Mouse (Mus musculus): ENCODE results near the gene Ppp1r2. TPM values are rescaled to one million over a fixed set of nuclear protein-coding genes. Genes with fewer than 3 reads are reported as not detected.

The Ppp1r2 gene
- total RNA-seq, 2 experiments from 2014 or later, result 92.8 to 107 TPM

- DNase-seq (ENCODE audit: extremely low spot score in 1 of 2, low spot score in 2 of 2), result no peak
- intact Hi-C loops (cut with DNase I), result no loop called here
- Histone ChIP-seq H3K27ac (peak overlapping the region; percentile 70), H3K4me3 (no peak overlapping the region)
- no peak for TF ChIP-seq CTCF (IDR thresholded peaks at IDR 0.05)
Observed at GRCm38 (mm10) chr16:31286801-31287488, 11.9 kb upstream of the Ppp1r2 start.

- Histone ChIP-seq H3K4me3 (no peak overlapping the region), H3K27ac (no peak overlapping the region)
- DNase-seq (ENCODE audit: extremely low spot score in 1 of 2, low spot score in 2 of 2), result no peak
- intact Hi-C loops (cut with DNase I), result no loop called here
- TF ChIP-seq CTCF (IDR thresholded peaks at IDR 0.05), result no peak
Observed at GRCm38 (mm10) chr16:31281981-31282380, 6.9 kb upstream of the Ppp1r2 start.

- no peak for DNase-seq (ENCODE audit: extremely low spot score in 1 of 2, low spot score in 2 of 2)
- H3K4me3 ChIP-seq, result no peak overlapping the region
- no peak for TF ChIP-seq CTCF (IDR thresholded peaks at IDR 0.05)
- no peak overlapping the region for H3K27ac ChIP-seq
- intact Hi-C loops (cut with DNase I), result no loop called here
Observed at GRCm38 (mm10) chr16:31280176-31280575, 5.1 kb upstream of the Ppp1r2 start.

- no peak overlapping the region for H3K4me3 ChIP-seq
- intact Hi-C loops (cut with DNase I), result no loop called here
- TF ChIP-seq CTCF (IDR thresholded peaks at IDR 0.05), result no peak
- no peak for DNase-seq (ENCODE audit: extremely low spot score in 1 of 2, low spot score in 2 of 2)
- H3K27ac ChIP-seq, result no peak overlapping the region
Observed at GRCm38 (mm10) chr16:31278581-31278980, 3.5 kb upstream of the Ppp1r2 start.

- H3K27ac ChIP-seq, result no peak overlapping the region
- no peak for DNase-seq (ENCODE audit: extremely low spot score in 1 of 2, low spot score in 2 of 2)
- TF ChIP-seq CTCF (IDR thresholded peaks at IDR 0.05), result no peak
- intact Hi-C loops (cut with DNase I), result no loop called here
- H3K4me3 ChIP-seq, result no peak overlapping the region
Observed at GRCm38 (mm10) chr16:31278081-31278480, 3.0 kb upstream of the Ppp1r2 start.

- Histone ChIP-seq H3K4me3 (no peak overlapping the region), H3K27ac (peak overlapping the region; percentile 67)
- no peak for TF ChIP-seq CTCF (IDR thresholded peaks at IDR 0.05)
- intact Hi-C loops (cut with DNase I), result no loop called here
- no peak for DNase-seq (ENCODE audit: extremely low spot score in 1 of 2, low spot score in 2 of 2)
Observed at GRCm38 (mm10) chr16:31276962-31277361, 1.9 kb upstream of the Ppp1r2 start.

- TF ChIP-seq CTCF (IDR thresholded peaks at IDR 0.05), result no peak
- peak in 1 of 2 experiments; percentile 25 for DNase-seq (ENCODE audit: extremely low spot score in 1 of 2, low spot score in 2 of 2)
- intact Hi-C loops (cut with DNase I), result no loop called here
- Histone ChIP-seq H3K4me3 (no peak overlapping the region), H3K27ac (peak overlapping the region; percentile 67)
Observed at GRCm38 (mm10) chr16:31276539-31276938, 1.5 kb upstream of the Ppp1r2 start.

GRCm38 (mm10) chr16:31274084-31274483, 993 bp downstream of the Ppp1r2 start:
- DNase-seq (ENCODE audit: extremely low spot score in 1 of 2, low spot score in 2 of 2), result no peak
- intact Hi-C loops (cut with DNase I), result no loop called here
- no peak for TF ChIP-seq CTCF (IDR thresholded peaks at IDR 0.05)
- Histone ChIP-seq H3K27ac (peak overlapping the region; percentile 91), H3K4me3 (peak overlapping the region; percentile 92)

- TF ChIP-seq CTCF (IDR thresholded peaks at IDR 0.05), result no peak
- intact Hi-C loops (cut with DNase I), result no loop called here
- H3K27ac ChIP-seq, result no peak overlapping the region
- DNase-seq (ENCODE audit: extremely low spot score in 1 of 2, low spot score in 2 of 2), result no peak
- no peak overlapping the region for H3K4me3 ChIP-seq
Observed at GRCm38 (mm10) chr16:31266692-31267091, 8.4 kb downstream of the Ppp1r2 start.

GRCm38 (mm10) chr16:31256151-31256550, 18.9 kb downstream of the Ppp1r2 start:
- no peak for TF ChIP-seq CTCF (IDR thresholded peaks at IDR 0.05)
- intact Hi-C loops (cut with DNase I), result no loop called here
- H3K4me3 ChIP-seq, result no peak overlapping the region

GRCm38 (mm10) chr16:31255685-31256084, 19.4 kb downstream of the Ppp1r2 start:
- no peak for DNase-seq (ENCODE audit: extremely low spot score in 1 of 2, low spot score in 2 of 2)
- TF ChIP-seq CTCF (IDR thresholded peaks at IDR 0.05), result no peak
- intact Hi-C loops (cut with DNase I), result no loop called here
- H3K27ac ChIP-seq, result no peak overlapping the region
- no peak overlapping the region for H3K4me3 ChIP-seq

More at GRCm38 (mm10) chr16:31256151-31256550, 18.9 kb downstream of the Ppp1r2 start:
- no peak overlapping the region for H3K27ac ChIP-seq
- no peak for DNase-seq (ENCODE audit: extremely low spot score in 1 of 2, low spot score in 2 of 2)

GRCm38 (mm10) chr16:31249401-31249800, 25.7 kb downstream of the Ppp1r2 start:
- H3K27ac ChIP-seq, result 0 out of 2 replicates have a peak overlapping the region, but pooled peaks have one; percentile 50
- no peak for DNase-seq (ENCODE audit: extremely low spot score in 1 of 2, low spot score in 2 of 2)
- no peak for TF ChIP-seq CTCF (IDR thresholded peaks at IDR 0.05)
- no peak overlapping the region for H3K4me3 ChIP-seq
- intact Hi-C loops (cut with DNase I), result loop anchor here (1.0 kb wide), 1 partner anchor 23 kb away; no protein-coding TSS in a partner anchor

GRCm38 (mm10) chr16:31248717-31249116, 26.4 kb downstream of the Ppp1r2 start:
- no peak for DNase-seq (ENCODE audit: extremely low spot score in 1 of 2, low spot score in 2 of 2)
- H3K4me3 ChIP-seq, result no peak overlapping the region
- H3K27ac ChIP-seq, result peak overlapping the region; percentile 65
- no peak for TF ChIP-seq CTCF (IDR thresholded peaks at IDR 0.05)
- intact Hi-C loops (cut with DNase I), result loop anchor here (1.0 kb wide), 1 partner anchor 24 kb away; no protein-coding TSS in a partner anchor
